Mouse (Mus musculus): ENCODE measurements around the gene S100b.

Gene S100b

DNA sequence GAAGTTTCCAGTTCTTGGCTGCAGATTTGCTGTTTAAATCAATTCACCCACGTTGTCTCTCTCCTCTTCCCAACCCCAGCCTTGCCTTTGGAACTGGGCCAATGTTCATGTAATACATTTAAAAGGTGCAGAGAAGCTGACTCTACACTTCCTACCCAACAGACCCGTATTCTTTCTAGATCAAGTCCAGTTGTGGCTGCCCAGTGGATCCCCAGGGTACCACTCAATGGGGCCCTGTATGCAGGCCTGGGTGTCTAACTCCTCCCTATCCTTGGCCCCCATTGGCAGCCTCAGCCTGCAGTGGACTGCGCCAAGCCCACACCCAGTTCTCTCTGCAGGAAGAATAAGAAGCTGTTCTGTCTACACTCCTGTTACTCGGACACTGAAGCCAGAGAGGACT lies at the start of gene S100b:
S100b (plus strand) TSS at position 318 of the 400 bp plus-strand sequence.
- DNase-seq: no peak

- DNase-seq: no peak
Observed at GRCm38 (mm10) chr10:76207262-76207796, 46.3 kb upstream of the S100b start.

GRCm38 (mm10) chr10:76209241-76209640 lies 44.4 kb upstream of the S100b start:
- no peak for DNase-seq

DNA sequence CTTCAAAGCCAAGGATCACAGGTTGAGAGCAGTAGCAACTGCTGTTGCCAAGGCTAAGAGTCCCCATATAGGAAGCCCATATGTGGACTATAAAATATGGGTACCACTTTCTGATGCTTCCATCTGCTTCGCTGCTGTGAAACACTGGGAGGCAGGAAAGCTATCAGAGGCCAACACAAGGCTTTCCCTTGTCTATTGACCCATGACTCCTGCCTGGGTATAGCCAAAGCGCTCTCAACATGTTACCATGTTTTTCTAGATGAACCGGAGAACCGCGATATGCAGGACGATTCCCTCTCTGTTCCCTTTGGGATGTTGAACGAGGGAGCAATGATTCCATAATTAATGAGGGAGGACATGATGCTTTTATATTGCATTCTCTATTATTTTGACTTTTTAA lies 42.8 kb upstream of the S100b start:
- DNase-seq: no peak

- DNase-seq: no peak
Observed at GRCm38 (mm10) chr10:76212121-76212520, 41.5 kb upstream of the S100b start.

DNA sequence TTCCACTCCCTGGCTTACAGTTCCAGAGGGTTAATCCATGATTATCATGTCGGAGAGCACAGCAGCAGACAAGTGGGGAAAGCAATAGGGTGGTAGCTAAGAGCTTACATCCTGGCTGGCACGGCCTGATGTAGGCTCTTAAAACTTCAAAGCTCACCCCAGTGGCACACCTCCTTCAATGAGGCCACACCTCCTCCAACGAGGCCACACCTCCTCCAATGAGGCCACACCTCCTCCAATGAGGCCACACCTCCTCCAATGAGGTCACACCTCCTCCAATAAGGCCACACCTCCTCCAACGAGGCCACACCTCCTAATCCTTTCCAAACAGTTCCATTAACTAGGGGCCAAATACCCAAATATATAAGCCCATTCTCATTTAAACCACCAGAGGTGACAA lies 39.5 kb upstream of the S100b start:
- DNase-seq: no peak

- no peak for DNase-seq
Observed at GRCm38 (mm10) chr10:76217056-76217455, 36.6 kb upstream of the S100b start.

DNA sequence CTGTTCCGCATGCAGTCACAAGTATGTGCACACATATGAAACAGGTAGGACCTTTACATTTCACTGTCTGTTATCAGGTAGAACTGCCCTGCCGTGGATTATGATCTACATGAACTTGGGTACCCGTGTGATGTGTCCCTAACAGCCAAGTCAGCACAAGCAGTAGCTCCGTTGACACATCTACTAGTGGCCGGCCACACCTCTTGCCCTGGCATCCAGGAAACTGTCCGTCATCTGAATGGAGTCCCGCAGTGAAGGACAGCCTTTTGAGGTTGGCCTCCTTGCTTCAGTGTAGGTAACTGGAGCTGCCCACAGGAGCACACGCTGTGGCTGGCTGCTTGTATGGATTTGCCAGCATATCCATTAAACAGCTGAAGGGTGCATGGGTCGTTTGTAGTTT lies 35.4 kb upstream of the S100b start:
- no peak for DNase-seq

- DNase-seq: no peak
Observed at GRCm38 (mm10) chr10:76225944-76226343, 27.7 kb upstream of the S100b start.

DNA sequence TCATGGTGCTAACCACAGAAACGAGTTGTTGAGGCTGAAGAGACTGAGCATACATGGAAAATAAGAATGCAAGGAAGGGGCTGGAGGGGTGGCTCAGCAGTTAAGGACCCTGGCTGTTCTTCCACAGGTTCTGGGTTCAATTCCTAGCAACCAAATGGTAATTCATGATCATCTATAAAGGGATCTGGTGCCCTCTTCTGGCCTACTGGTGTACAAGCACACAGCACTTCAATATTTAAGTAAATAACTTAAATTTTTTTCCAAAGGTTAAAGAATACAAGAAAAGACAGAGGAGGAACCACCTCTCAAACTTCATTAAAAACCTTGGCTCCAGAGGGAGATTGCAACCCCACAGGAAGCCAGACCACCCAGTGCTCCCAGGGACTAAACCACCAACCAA lies 24.0 kb upstream of the S100b start:
- DNase-seq: no peak

- peak; percentile 83 to 87 for DNase-seq
Observed at GRCm38 (mm10) chr10:76237341-76238225, 16.1 kb upstream of the S100b start, which contains the start of gene Prmt2. Gene Prmt2 (minus strand): TSS chr10:76237865.

DNA sequence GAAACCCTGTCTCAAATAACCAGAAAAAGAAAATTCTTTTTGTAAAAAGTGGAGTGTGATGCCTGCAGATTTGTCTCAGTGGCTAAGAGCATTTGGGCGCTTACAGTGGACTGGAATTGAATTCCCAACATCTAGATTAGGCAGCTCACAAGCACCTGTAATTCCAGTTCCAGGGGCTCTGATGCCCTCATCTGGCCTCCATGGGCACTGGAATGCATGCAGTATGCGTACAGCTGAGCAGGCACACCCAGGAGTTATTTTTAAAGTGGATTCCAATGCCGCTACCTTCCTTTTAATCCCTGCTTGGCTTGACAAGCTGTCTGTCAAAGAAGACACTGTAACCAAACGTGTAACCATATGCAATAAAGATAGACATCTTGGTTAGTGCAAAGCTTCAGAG lies 14.3 kb upstream of the S100b start:
- no peak for DNase-seq

- no peak for DNase-seq
Observed at GRCm38 (mm10) chr10:76245106-76245505, 8.5 kb upstream of the S100b start.

DNA sequence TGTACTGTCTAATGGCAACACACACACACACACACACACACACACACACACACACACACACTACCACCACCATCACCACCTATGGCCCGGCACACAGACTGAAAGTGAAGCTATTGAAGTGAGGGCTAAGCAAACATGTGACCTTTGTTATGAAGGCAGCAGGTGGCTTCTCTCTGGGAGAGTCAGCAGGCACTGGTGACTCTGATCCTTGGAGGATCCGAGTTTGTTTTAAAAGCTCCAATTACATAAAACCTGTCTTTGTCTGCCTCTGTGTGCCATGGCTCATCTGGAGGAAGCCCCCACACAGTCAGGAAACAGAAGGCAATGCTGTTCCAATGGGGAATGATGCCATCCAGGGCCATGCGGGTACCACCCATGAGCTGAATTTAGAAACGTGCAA lies 7.1 kb upstream of the S100b start:
- DNase-seq: no peak

GRCm38 (mm10) chr10:76247960-76248646 lies 5.5 kb upstream of the S100b start:
- no peak for DNase-seq

- DNase-seq: no peak
Observed at GRCm38 (mm10) chr10:76248647-76248968, 5.0 kb upstream of the S100b start.

GRCm38 (mm10) chr10:76250870-76251269 lies 2.8 kb upstream of the S100b start:
- DNase-seq: no peak

DNA sequence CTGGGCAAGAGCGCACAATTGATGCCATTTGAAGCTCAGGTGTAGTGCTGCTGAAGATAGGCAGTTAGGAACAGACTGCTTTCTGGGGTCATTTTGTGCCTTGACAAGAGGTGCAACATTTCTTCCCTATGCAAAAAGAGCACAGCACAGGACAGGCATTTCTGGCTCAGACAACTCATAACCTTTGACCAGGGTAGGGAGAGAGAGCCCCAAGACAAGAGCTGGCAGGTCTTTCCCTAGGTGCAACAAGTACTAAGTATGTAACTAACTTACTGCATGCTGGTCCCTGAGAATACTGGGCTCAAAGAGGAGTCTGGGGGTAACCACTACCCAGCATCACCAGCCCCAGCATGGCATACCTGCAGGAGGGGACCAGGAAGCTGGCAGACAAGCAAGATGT lies 574 bp upstream of the S100b start:
- no peak for DNase-seq

GRCm38 (mm10) chr10:76255617-76256016 lies 2.0 kb downstream of the S100b start:
- DNase-seq: no peak

GRCm38 (mm10) chr10:76257231-76257630 lies 3.6 kb downstream of the S100b start:
- DNase-seq: no peak

GRCm38 (mm10) chr10:76257719-76258390 lies 4.2 kb downstream of the S100b start:
- no peak for DNase-seq

- no peak for DNase-seq
Observed at GRCm38 (mm10) chr10:76259566-76260232, 6.0 kb downstream of the S100b start.
